Mouse (Mus musculus) heart, adult 2 months (tissue): ENCODE results near the gene 4931428F04Rik. TPM values are rescaled to one million over a fixed set of nuclear protein-coding genes. Genes with fewer than 3 reads are reported as not detected.

Experiments used
- DNase-seq, 2 experiments: peaks; one replicate each; pipeline ENCODE4 v3.0.0; 2021
- H3K27ac ChIP-seq: fragments of 200-600 bp; 2 replicates; pipeline ENCODE4 v1.8.1; 2022
- H3K27me3 ChIP-seq: fragments of 200-500 bp; 2 replicates; pipeline ENCODE4 v1.6.1; 2012; ENCODE audit warnings: mild to moderate bottlenecking, low read length, inconsistent platforms, mixed read lengths; ENCODE audit not compliant: control insufficient read depth, insufficient read depth
- H3K36me3 ChIP-seq: fragments of 200-500 bp; 2 replicates; pipeline ENCODE4 v1.6.1; 2012; ENCODE audit warnings: low read length, inconsistent platforms; ENCODE audit not compliant: control insufficient read depth, insufficient read depth
- H3K4me1 ChIP-seq: fragments of 200-500 bp; 2 replicates; pipeline ENCODE4 v1.6.1; 2011; ENCODE audit warnings: low read length; ENCODE audit not compliant: control insufficient read depth, insufficient read depth
- H3K4me3 ChIP-seq: fragments of 200-600 bp; 2 replicates; pipeline ENCODE4 v1.8.1; 2022
- H3K79me2 ChIP-seq: fragments of 200-500 bp; replicated peaks from 2 replicates; pipeline ENCODE4 v1.6.1; 2012; ENCODE audit warnings: mild to moderate bottlenecking, inconsistent platforms, low read length, moderate library complexity, mixed read lengths; ENCODE audit not compliant: control insufficient read depth, insufficient read depth
- H3K9ac ChIP-seq: fragments of 200-500 bp; 2 replicates; pipeline ENCODE4 v1.6.1; 2012; ENCODE audit warnings: low read depth, mild to moderate bottlenecking, control low read depth, inconsistent platforms, low read length, mixed read lengths
- CTCF ChIP-seq: fragments of 200-600 bp; IDR thresholded peaks from 2 replicates; pipeline ENCODE4 v1.8.1; 2022; ENCODE audit warnings: antibody characterized with exemption, mild to moderate bottlenecking, moderate library complexity
- EP300 ChIP-seq: fragments of 200-500 bp; IDR thresholded peaks from 2 replicates; pipeline ENCODE4 v1.6.1; 2011; ENCODE audit warnings: low read depth, low read length, control low read depth; ENCODE audit not compliant: insufficient read depth
- POLR2A ChIP-seq: fragments of 200-500 bp; IDR thresholded peaks from 2 replicates; pipeline ENCODE4 v1.6.1; 2011; ENCODE audit warnings: mild to moderate bottlenecking, low read depth, low read length, control low read depth; ENCODE audit not compliant: insufficient read depth
- WGBS: fragments of 180-500 bp; shearing (Covaris S2); methylation state at CpG from one replicate; pipeline ENCODE4 v1.1.7; 2018; 5-methylcytosine and 5-hydroxymethylcytosine counted together
- intact Hi-C: fragments of 180-260 bp; cut with DNase I; formaldehyde crosslinking; loops from one replicate; pipeline ENCODE4 v1.15.1; 2025
- polyA plus RNA-seq: library from polyadenylated mRNA; depleted of rRNA; stranded (reverse); fragments of >200 nt; gene quantifications from 2 replicates; pipeline ENCODE4 v1.2.3, GENCODE M21; 2012
- total RNA-seq, 2 experiments: library from RNA; stranded (reverse); gene quantifications; 2 replicates each; pipeline ENCODE4 v1.2.3; 2021

Gene 4931428F04Rik
- total and polyA plus RNA-seq, 3 experiments: 1.1 to 2.1 (median 1.2) TPM

DNA sequence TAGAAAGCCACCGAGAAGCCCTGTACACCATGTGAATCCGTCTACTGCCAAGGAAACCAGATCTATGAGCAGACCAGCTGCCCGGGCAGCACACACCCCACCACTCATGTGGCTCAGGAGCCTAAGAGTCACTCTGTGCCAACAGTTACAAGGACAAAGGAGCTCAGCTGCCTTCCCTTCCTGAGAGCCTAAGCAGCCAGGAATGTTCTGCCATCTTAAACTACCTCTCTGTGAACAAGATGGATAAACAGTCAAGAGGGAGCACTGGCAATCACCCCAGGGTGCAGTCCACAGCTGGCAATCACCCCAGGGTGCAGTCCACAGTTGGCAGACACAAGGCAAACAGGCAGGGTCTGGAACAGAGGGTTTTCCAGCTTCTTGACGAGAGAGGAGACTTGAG is 28.3 kb upstream of the 4931428F04Rik start:
- H3K27me3 ChIP-seq: no peaks in the 10 kb centered on the region
- intact Hi-C loops: no loop called here
- H3K27ac ChIP-seq: peak overlapping the region; percentile 17; the same call in 1 of the 2 replicates
- H3K79me2 ChIP-seq: no peaks in the 10 kb centered on the region
- H3K4me1 ChIP-seq: peaks cover 1% of the 10 kb centered on the region; the same call in 1 of the 2 replicates
- no peaks in the 10 kb centered on the region for H3K36me3 ChIP-seq
- WGBS: 66% methylated on average over 4 of the region's 4 CpGs
- no peak overlapping the region for H3K4me3 ChIP-seq
- no peak for TF ChIP-seq CTCF
- no peak for DNase-seq
- no peak overlapping the region for H3K9ac ChIP-seq

DNA sequence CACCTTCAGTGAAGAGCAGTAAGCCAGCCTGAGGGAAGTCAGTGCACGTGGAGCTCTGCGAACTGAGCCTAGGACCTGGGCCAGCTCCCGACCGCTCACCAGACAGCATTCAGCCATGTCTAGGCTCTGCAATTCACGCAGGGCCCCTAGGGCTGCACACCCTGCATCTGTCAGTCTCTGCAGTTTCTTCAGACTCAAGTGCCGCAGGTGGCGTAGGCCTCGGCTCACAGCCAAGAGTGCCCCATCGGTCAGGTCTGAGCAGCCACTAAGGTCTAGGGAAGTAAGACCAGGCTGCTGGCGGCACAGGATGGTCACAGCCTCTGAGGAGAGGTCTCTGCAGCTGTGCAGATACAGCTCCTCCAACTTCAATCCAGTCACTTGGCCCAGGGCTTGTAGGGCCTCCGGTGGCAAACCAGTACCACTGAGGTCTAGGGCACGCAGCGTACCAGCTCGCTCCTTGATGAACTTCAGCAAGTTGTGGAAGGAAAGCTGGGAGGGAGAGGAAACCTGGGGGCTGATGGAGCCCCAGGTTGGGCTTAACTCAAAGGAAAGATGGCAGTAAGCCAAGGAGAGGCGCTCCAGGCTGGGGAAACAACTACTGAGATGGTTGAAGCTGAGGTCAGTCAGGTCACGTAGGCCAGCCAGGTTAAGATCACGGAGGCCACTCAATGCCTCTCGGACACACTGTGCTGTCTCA is 25.6 kb upstream of the 4931428F04Rik start:
- Histone ChIP-seq H3K27ac (no peak overlapping the region), H3K27me3 (no peaks in the 10 kb centered on the region), H3K79me2 (no peaks in the 10 kb centered on the region), H3K36me3 (no peaks in the 10 kb centered on the region), H3K9ac (no peak overlapping the region), H3K4me3 (no peak overlapping the region), H3K4me1 (peaks cover 1% of the 10 kb centered on the region; the same call in 1 of the 2 replicates)
- intact Hi-C loops: no loop called here
- DNase-seq: no peak
- WGBS: 78% methylated on average over 18 of the region's 18 CpGs
- no peak for TF ChIP-seq CTCF
- TF ChIP-seq POLR2A: no peak
- TF ChIP-seq EP300: no peak

GRCm38 (mm10) chr8:105313622-105314402 is 24.1 kb upstream of the 4931428F04Rik start:
- Histone ChIP-seq H3K79me2 (no peaks in the 10 kb centered on the region), H3K9ac (no peak overlapping the region), H3K27me3 (no peaks in the 10 kb centered on the region), H3K36me3 (no peaks in the 10 kb centered on the region), H3K4me3 (no peak overlapping the region), H3K27ac (no peak overlapping the region), H3K4me1 (peaks cover 1% of the 10 kb centered on the region; the same call in 1 of the 2 replicates)
- intact Hi-C loops: no loop called here
- no peak for DNase-seq
- 78% methylated on average over 9 of the region's 9 CpGs for WGBS
- TF ChIP-seq EP300: no peak
- TF ChIP-seq CTCF: no peak
- TF ChIP-seq POLR2A: no peak

DNA sequence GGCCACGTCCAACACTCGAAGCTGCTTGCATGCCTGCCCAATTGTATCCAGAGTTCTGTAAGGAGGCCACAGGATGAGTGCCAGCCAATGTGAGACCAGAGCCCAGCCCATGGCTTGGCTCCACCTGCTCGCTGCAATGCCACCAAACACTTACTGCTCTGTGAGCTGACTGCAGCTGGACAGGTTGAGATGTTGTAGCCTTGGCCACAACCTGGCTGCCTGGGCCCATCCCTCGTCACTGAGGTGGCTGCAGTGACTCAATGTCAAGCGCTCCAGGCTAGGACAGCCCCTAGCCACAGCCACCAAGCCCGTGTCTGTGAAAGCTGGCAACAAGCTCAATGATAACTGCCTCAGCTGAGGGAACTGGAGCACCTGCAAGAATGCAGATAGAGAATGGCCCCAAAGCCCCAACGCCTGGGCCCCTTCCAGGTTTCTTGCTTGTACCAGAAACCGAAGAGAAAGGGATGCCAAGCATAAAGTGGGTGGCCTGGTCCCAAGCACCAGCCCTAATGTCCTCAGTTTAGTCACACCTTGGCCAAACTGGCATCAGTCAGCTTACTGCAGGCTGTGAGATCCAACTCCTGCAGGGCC is 23.3 kb upstream of the 4931428F04Rik start:
- H3K79me2 ChIP-seq: no peaks in the 10 kb centered on the region
- TF ChIP-seq EP300 (0 out of 2 replicates have a peak, but pooled peaks have one; percentile 6), CTCF (no peak)
- H3K27me3 ChIP-seq: no peaks in the 10 kb centered on the region
- H3K9ac ChIP-seq: no peak overlapping the region
- H3K36me3 ChIP-seq: no peaks in the 10 kb centered on the region
- peak; percentile 25 to 58 for DNase-seq
- peaks cover 1% of the 10 kb centered on the region; the same call in 1 of the 2 replicates for H3K4me1 ChIP-seq
- H3K27ac ChIP-seq: no peak overlapping the region
- intact Hi-C loops: no loop called here
- 73% methylated on average over 8 of the region's 8 CpGs for WGBS
- no peak overlapping the region for H3K4me3 ChIP-seq

DNA sequence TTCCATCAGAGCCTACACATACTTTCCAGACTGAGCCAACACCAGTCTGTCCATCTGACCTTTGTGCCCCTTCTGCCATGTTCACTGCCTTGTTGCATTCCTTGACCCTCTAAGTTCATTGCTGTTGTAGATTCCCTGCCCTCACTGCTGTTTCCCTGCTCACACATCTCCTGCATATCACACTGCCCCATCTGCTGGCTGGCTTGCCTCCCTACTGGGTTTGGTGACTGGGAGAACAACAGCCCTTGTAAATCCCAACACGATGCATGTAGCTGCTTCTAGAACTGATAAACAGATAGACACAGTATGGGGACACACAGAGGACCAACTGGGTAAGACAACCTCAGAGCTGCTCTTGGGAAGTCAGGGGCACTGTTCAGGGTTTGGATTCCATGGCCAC is 22.1 kb upstream of the 4931428F04Rik start:
- no peak for DNase-seq
- Histone ChIP-seq H3K27ac (no peak overlapping the region), H3K9ac (no peak overlapping the region), H3K79me2 (no peaks in the 10 kb centered on the region), H3K4me3 (no peak overlapping the region), H3K27me3 (no peaks in the 10 kb centered on the region), H3K4me1 (no peaks in the 10 kb centered on the region; the same call in 1 of the 2 replicates), H3K36me3 (no peaks in the 10 kb centered on the region)
- intact Hi-C loops: no loop called here
- no peak for TF ChIP-seq EP300
- TF ChIP-seq POLR2A: no peak
- no peak for TF ChIP-seq CTCF
- WGBS: 69% methylated on average over 1 of the region's 1 CpGs

GRCm38 (mm10) chr8:105310118-105310517 is 20.5 kb upstream of the 4931428F04Rik start:
- H3K27ac ChIP-seq: no peak overlapping the region
- H3K36me3 ChIP-seq: no peaks in the 10 kb centered on the region
- WGBS: 83% methylated on average over 8 of the region's 8 CpGs
- no peak for DNase-seq
- no peaks in the 10 kb centered on the region for H3K79me2 ChIP-seq
- no peaks in the 10 kb centered on the region for H3K27me3 ChIP-seq
- intact Hi-C loops: no loop called here
- no peaks in the 10 kb centered on the region; the same call in none of the 2 replicates for H3K4me1 ChIP-seq
- no peak overlapping the region for H3K4me3 ChIP-seq
- H3K9ac ChIP-seq: no peak overlapping the region
- TF ChIP-seq CTCF (no peak), POLR2A (no peak), EP300 (no peak)
